Mouse (Mus musculus): ENCODE results near the gene 4921504E06Rik.

- TF ChIP-seq CTCF (IDR thresholded peaks at IDR 0.05; ENCODE audit: low read depth, low read length) (no peak), POLR2A (IDR thresholded peaks at IDR 0.05; ENCODE audit: insufficient read depth, low read length) (no peak)
Measured at GRCm38 (mm10) chr2:19540906-19541305, 12.8 kb downstream of the 4921504E06Rik start.

Measured in ES-Bruce4 (cell line).